Mouse (Mus musculus) stomach, postnatal 0 days (tissue): ENCODE results near the gene Pld4. TPM values are rescaled to one million over a fixed set of nuclear protein-coding genes. Genes with fewer than 3 reads are reported as not detected.
A peak's percentile ranks its signal among the peaks of the same experiment; 100 is the strongest.

ENCODE experiments used
- ATAC-seq: fragments of 200-750 bp; cut with Nextera tagmentation; 2 replicates; pipeline ENCODE4 v1.8.0; 2017; ENCODE audit not compliant: low FRiP score, low TSS enrichment
- DNase-seq: peaks from one replicate; pipeline ENCODE4 v3.0.0-alpha.2; 2016; ENCODE audit warnings: low spot score
- H3K27ac ChIP-seq: fragments of 300-500 bp; sonication (generic); replicated peaks from 2 replicates; pipeline ENCODE4 v1.5.1; 2014; ENCODE audit warnings: mild to moderate bottlenecking, control low read depth
- H3K27me3 ChIP-seq: fragments of 300-500 bp; sonication (generic); 2 replicates; pipeline ENCODE4 v1.6.1; 2014; ENCODE audit warnings: low read length; ENCODE audit not compliant: control insufficient read depth, insufficient read depth
- H3K36me3 ChIP-seq: fragments of 300-500 bp; sonication (generic); 2 replicates; pipeline ENCODE4 v1.6.1; 2014; ENCODE audit warnings: low read length, mixed read lengths; ENCODE audit not compliant: control insufficient read depth, insufficient read depth
- H3K4me1 ChIP-seq: fragments of 300-500 bp; sonication (generic); replicated peaks from 2 replicates; pipeline ENCODE4 v1.6.1; 2014; ENCODE audit warnings: antibody characterized with exemption; ENCODE audit not compliant: control insufficient read depth, insufficient read depth
- H3K4me2 ChIP-seq: fragments of 300-500 bp; sonication (generic); replicated peaks from 2 replicates; pipeline ENCODE4 v1.6.1; 2014; ENCODE audit warnings: low read depth, mild to moderate bottlenecking, control low read depth, moderate library complexity
- H3K4me3 ChIP-seq: fragments of 300-500 bp; sonication (generic); 2 replicates; pipeline ENCODE4 v1.5.1; 2014; ENCODE audit warnings: low read depth, low read length, control low read depth
- H3K9ac ChIP-seq: fragments of 300-500 bp; sonication (generic); 2 replicates; pipeline ENCODE4 v1.6.1; 2014; ENCODE audit warnings: mild to moderate bottlenecking, low read length, control low read depth, mixed read lengths
- H3K9me3 ChIP-seq: fragments of 300-500 bp; sonication (generic); 2 replicates; pipeline ENCODE4 v1.6.1; 2016; ENCODE audit warnings: low read length; ENCODE audit not compliant: control insufficient read depth
- CTCF ChIP-seq: IDR thresholded peaks from 2 replicates; pipeline ENCODE4 v1.5.1; 2016; ENCODE audit warnings: antibody characterized with exemption, low read depth, mild to moderate bottlenecking, moderate library complexity
- EP300 ChIP-seq: optimal IDR thresholded peaks from 2 replicates; pipeline ENCODE3; 2016; ENCODE audit warnings: antibody characterized with exemption
- WGBS: fragments of 180-500 bp; shearing (Covaris S2); extraction: QIAGEN DNeasy Blood & Tissue Kit; methylation state at CpG from one replicate; pipeline ENCODE4 v1.1.7; 2014; 5-methylcytosine and 5-hydroxymethylcytosine counted together
- polyA plus RNA-seq: library from polyadenylated mRNA; unstranded; fragments of >200 nt; fragmentation: Nextera tagmentation; extraction: Ambion mirVana; gene quantifications from 2 replicates; pipeline ENCODE4 v1.2.1, GENCODE M21; 2015

Pld4 gene
- polyA plus RNA-seq, 1 experiment from 2014 or later = 9.8 TPM

DNA sequence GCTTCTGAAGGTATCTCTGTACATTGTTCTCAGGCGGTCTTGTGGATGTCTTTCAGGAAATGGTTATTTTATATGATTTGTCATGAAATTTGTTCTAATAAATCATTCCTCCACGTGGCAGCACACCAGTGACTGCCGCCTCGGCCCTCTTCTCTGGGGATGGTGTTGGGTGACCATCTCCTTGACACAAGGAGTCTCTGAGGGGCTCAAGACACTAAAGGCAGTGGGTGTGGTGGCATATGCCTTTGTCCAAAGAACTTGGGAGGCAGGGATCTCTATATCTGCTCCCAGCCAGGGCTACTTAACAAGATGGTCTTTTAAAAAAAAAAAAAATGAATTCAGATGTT is 14.0 kb upstream of the Pld4 start:
- H3K36me3 ChIP-seq = peaks cover 7% of the 10 kb centered on the region; the same call in 1 of the 2 replicates
- no peak overlapping the region for H3K4me2 ChIP-seq
- WGBS = 75% methylated on average over 4 of the region's 4 CpGs
- H3K4me3 ChIP-seq = no peak overlapping the region
- no peak overlapping the region for H3K9ac ChIP-seq
- ATAC-seq = no peak
- no peaks in the 10 kb centered on the region for H3K9me3 ChIP-seq
- no peaks in the 10 kb centered on the region for H3K27me3 ChIP-seq
- no peak for TF ChIP-seq EP300
- no peak for TF ChIP-seq CTCF
- no peak overlapping the region for H3K27ac ChIP-seq
- no peak for DNase-seq
- no peaks in the 10 kb centered on the region; the same call in 1 of the 2 replicates for H3K4me1 ChIP-seq

DNA sequence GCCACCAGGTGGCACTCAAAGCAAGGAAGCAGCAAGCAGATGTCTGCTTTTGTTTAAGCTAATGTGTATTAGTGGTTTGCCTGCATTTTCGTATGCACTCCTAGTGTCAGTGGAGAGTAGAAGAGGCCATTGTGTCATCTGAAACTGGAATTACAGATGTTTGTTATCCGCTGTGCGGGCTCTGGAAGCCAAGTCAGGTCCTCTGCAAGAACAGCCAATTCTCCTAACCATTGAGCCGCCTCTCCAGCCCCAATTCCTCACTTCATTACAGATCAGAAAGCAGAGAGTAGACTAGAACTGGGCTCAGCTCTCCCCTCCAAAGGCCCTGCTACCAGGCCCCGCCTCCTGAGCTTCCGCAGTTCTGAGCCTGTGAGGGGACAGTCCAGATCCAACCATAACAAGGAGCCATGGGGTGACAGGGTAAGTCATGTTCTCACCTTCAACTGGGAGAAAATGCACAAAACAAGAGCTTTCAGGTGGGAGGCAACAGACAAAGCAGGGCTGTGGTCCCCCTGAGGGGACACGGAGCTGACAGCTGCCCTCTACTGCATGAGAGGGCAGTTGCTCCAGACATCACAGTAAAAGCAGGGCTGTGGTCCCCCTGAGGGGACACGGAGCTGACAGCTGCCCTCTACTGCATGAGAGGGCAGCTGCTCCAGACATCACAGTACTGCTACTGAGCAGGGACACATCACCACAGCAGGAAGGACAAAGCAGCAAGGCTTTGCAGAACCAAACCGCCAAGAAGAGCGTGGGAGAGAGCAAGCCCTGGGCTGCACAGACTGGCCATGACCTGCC is 13.4 kb upstream of the Pld4 start:
- DNase-seq (no peak), ATAC-seq (no peak)
- TF ChIP-seq CTCF = peak; percentile 91
- no peak for TF ChIP-seq EP300
- H3K4me2 ChIP-seq = 0 out of 2 replicates have a peak overlapping the region, but pooled peaks have one; percentile 29
- H3K4me3 ChIP-seq = no peak overlapping the region
- H3K27me3 ChIP-seq = no peaks in the 10 kb centered on the region
- 0 out of 2 replicates have a peak overlapping the region, but pooled peaks have one; percentile 2 for H3K9ac ChIP-seq
- peak overlapping the region; percentile 56; the same call in 1 of the 2 replicates for H3K27ac ChIP-seq
- H3K4me1 ChIP-seq = no peaks in the 10 kb centered on the region; the same call in 1 of the 2 replicates
- peaks cover 7% of the 10 kb centered on the region; the same call in 1 of the 2 replicates for H3K36me3 ChIP-seq
- no peaks in the 10 kb centered on the region for H3K9me3 ChIP-seq
- 32% methylated on average over 10 of the region's 10 CpGs for WGBS

DNA sequence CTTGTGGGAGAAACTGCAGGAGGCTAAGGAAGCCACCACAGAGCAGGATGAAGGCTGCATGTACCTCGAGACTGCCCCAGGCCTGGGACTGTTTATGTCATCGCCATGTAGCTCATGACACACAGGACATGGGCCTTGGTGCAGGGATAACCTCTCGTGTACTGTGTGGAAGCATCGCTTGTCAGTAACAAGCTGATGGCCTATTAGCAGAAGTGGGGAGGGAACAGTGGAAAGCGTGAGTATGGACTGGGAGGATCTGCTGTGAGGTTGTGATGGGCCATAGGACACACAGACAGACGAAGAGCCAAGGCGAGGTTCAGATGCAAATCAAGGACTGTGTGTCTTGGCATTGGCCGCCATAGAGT is 12.9 kb upstream of the Pld4 start:
- Histone ChIP-seq H3K27me3 (no peaks in the 10 kb centered on the region), H3K27ac (no peak overlapping the region), H3K9ac (no peak overlapping the region), H3K4me2 (no peak overlapping the region), H3K9me3 (no peaks in the 10 kb centered on the region), H3K4me1 (no peaks in the 10 kb centered on the region; the same call in 1 of the 2 replicates), H3K4me3 (no peak overlapping the region), H3K36me3 (peaks cover 7% of the 10 kb centered on the region; the same call in 1 of the 2 replicates)
- ATAC-seq = no peak
- TF ChIP-seq CTCF = no peak
- no peak for DNase-seq
- WGBS = 72% methylated on average over 8 of the region's 8 CpGs

DNA sequence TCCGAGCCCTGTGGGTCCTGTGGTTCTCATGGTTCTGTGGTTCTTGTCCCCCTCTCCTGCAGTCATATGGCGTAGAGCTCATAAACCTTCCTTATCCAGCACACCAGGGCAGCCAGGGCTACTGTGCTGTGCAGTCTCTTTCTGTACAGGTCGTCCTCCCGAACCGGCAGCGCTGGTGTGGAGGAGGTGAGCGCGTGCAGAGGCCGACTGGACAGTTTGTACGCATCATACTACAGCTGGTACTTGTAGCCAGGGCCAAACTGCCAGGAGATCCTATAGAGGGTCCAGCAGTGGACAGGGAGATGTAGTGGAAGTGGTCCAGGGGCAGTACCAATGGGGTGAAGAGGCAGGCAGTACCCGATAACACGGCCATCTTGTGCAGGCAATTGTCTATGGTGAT is 9.5 kb upstream of the Pld4 start:
- no peaks in the 10 kb centered on the region for H3K36me3 ChIP-seq
- no peak overlapping the region for H3K4me2 ChIP-seq
- ATAC-seq (no peak), DNase-seq (no peak)
- H3K9me3 ChIP-seq = no peaks in the 10 kb centered on the region
- TF ChIP-seq EP300 (no peak), CTCF (no peak)
- no peak overlapping the region for H3K27ac ChIP-seq
- WGBS = 79% methylated on average over 12 of the region's 12 CpGs
- H3K4me3 ChIP-seq = no peak overlapping the region
- no peak overlapping the region for H3K9ac ChIP-seq
- no peaks in the 10 kb centered on the region for H3K4me1 ChIP-seq
- H3K27me3 ChIP-seq = no peaks in the 10 kb centered on the region

DNA sequence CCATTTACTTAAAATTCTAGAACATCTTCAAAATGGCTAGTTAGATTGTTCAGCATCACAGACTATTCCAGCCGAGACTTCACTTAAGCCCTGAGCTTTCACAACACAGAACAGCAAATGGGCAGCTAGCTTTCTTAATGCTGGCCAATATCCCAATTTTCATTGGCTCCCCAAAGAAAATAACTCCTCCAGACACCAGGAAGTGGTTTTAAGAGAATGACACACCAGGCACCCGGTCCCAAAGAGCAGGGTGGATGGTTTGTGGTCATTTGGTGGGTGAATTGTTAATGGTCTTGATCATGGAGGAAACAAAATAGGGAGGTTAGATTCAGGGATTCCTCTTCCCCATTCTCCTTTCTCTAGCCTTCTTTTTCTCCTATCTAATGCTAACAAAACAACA is 8.1 kb upstream of the Pld4 start:
- 40% methylated on average over 2 of the region's 2 CpGs for WGBS
- Histone ChIP-seq H3K4me2 (no peak overlapping the region), H3K27ac (no peak overlapping the region), H3K4me3 (no peak overlapping the region), H3K9me3 (no peaks in the 10 kb centered on the region), H3K4me1 (no peaks in the 10 kb centered on the region), H3K9ac (no peak overlapping the region), H3K36me3 (no peaks in the 10 kb centered on the region), H3K27me3 (no peaks in the 10 kb centered on the region)
- ATAC-seq (no peak), DNase-seq (no peak)
- no peak for TF ChIP-seq EP300
- no peak for TF ChIP-seq CTCF

DNA sequence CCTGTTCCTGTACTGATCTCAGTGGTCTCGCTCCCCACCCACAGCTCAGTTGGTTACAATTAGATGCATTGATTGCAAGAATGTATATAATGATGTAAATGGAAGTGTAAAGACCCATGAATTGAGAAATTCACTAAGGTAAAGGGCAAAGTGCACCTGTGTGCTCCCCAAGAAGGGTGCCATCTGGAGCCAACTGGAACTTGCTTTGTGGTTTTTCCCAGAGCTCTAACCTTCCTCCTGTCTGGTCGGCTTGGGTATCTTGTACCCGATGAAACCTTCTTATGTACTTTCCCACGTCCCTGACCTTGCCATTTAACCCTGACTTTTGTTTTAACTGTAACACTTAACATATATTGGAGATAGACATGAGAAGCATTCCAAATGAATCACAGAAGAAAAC is 4.6 kb upstream of the Pld4 start:
- DNase-seq (no peak), ATAC-seq (no peak)
- Histone ChIP-seq H3K27ac (no peak overlapping the region), H3K4me2 (no peak overlapping the region), H3K36me3 (no peaks in the 10 kb centered on the region), H3K9ac (no peak overlapping the region), H3K4me3 (no peak overlapping the region), H3K27me3 (no peaks in the 10 kb centered on the region), H3K4me1 (no peaks in the 10 kb centered on the region), H3K9me3 (no peaks in the 10 kb centered on the region)
- 65% methylated on average over 4 of the region's 4 CpGs for WGBS
- TF ChIP-seq CTCF (no peak), EP300 (no peak)
